11 mouse cellular contexts compared by ENCODE assay signal in the genomic region with DNA sequence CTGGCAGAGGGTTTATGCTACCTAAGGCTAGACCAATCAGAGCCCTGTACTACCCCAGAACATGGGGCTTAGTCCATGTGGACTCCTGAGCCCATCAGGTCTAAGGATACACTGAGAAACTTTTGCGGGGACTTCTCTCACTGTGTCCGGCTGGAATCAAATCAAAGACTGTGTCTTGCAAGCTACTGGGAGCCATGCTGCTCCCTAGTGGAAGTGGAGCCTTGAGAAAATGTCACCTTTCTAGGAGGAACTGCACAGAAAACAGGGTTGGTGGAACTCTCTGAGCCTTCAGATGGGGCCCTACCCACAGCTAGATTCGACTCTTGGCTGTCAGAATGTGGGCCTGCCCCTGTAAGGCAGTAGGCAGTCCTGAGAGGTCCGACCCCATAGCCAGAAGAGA. TPM values are rescaled to one million over a fixed set of nuclear protein-coding genes. Genes with fewer than 3 reads are reported as not detected.
A peak's percentile ranks its signal among the peaks of the same experiment; 100 is the strongest.
DNase-seq lines count a peak whose midpoint lies in the region; ATAC-seq and TF ChIP-seq lines count a peak whose summit lies in the region.
"Had no signal": no experiment of that assay in that cellular context is flagged by ENCODE, and none has a peak within 500 bp of the region (broad histone marks: within the 10 kb centered on the region; RNA-seq: fewer than 3 reads in every experiment).

No protein-coding gene starts in this region.

- H3K9ac ChIP-seq in liver, embryonic 13.5 days, result no peak overlapping the region
- H3K9ac ChIP-seq in liver, embryonic 12.5 days, result no peak overlapping the region
- H3K9ac ChIP-seq in ES-E14 (ENCODE audit: insufficient read depth, low read depth, low read length, poor library complexity, severe bottlenecking), result no peak overlapping the region
- H3K9ac ChIP-seq in kidney, postnatal 0 days (ENCODE audit: low read depth, low read length), result no peak overlapping the region
- no peak overlapping the region for H3K9ac ChIP-seq in liver, embryonic 11.5 days (ENCODE audit: low read depth, low read length)

- no peaks in the 10 kb centered on the region for H3K36me3 ChIP-seq in liver, embryonic 13.5 days
- H3K36me3 ChIP-seq in liver, embryonic 12.5 days, result no peaks in the 10 kb centered on the region
- H3K36me3 ChIP-seq in ES-E14 (ENCODE audit: control insufficient read depth, insufficient read depth, low read length, poor library complexity, severe bottlenecking), result no peaks in the 10 kb centered on the region
- no peaks in the 10 kb centered on the region for H3K36me3 ChIP-seq in kidney, postnatal 0 days (ENCODE audit: insufficient read depth, low read length)
- no peaks in the 10 kb centered on the region for H3K36me3 ChIP-seq in liver, embryonic 11.5 days (ENCODE audit: control insufficient read depth, insufficient read depth, low read length)
- H3K36me3 ChIP-seq: lung, embryonic 15.5 days had no signal

- no peak for ATAC-seq in liver, embryonic 13.5 days (ENCODE audit: low read depth)
- no peak for ATAC-seq in liver, embryonic 12.5 days
- ATAC-seq in kidney, postnatal 0 days (replicated peaks; ENCODE audit: low FRiP score, low read depth), result no peak
- no peak for ATAC-seq in liver, embryonic 11.5 days (replicated peaks; ENCODE audit: low FRiP score)

- peak; percentile 51 for TF ChIP-seq CTCF in gastrocnemius, adult 2 months (IDR thresholded peaks at IDR 0.05)
- peak; percentile 44; the same call in 1 of the 2 replicates for TF ChIP-seq CTCF in kidney, postnatal 0 days (IDR thresholded peaks at IDR 0.05; ENCODE audit: low read depth)

- in situ Hi-C loops in ES-E14 (cut with MboI; ENCODE audit: low sequenced_read_pairs in 2 of 2, unreplicated experiment in 2 of 2), result no loop called here

- H3K4me2 ChIP-seq in liver, embryonic 13.5 days, result no peak overlapping the region
- no peak overlapping the region for H3K4me2 ChIP-seq in liver, embryonic 12.5 days
- H3K4me2 ChIP-seq in kidney, postnatal 0 days (ENCODE audit: low read length), result no peak overlapping the region
- H3K4me2 ChIP-seq in liver, embryonic 11.5 days, result no peak overlapping the region
- H3K4me2 ChIP-seq: lung, embryonic 15.5 days had no signal

- H3K27me3 ChIP-seq in liver, embryonic 13.5 days, result peaks cover 18% of the 10 kb centered on the region
- peaks cover 35% of the 10 kb centered on the region for H3K27me3 ChIP-seq in liver, embryonic 12.5 days (replicated peaks)
- H3K27me3 ChIP-seq in kidney, postnatal 0 days (ENCODE audit: insufficient read depth, low read length), result no peaks in the 10 kb centered on the region
- H3K27me3 ChIP-seq in liver, embryonic 11.5 days (replicated peaks; ENCODE audit: control insufficient read depth, insufficient read depth, low read length), result no peaks in the 10 kb centered on the region; the same call in 1 of the 2 replicates
- H3K27me3 ChIP-seq: lung, embryonic 15.5 days had no signal

- DNase-seq in gastrocnemius, adult 2 months, result peak; percentile 57
- DNase-seq in gastrocnemius, postnatal 25 days, result no peak
- peak; percentile 24 for DNase-seq in liver, embryonic 13.5 days
- peak; percentile 78 for DNase-seq in ES-E14 (ENCODE audit: low read depth, low spot score)
- DNase-seq in kidney, postnatal 0 days (ENCODE audit: low spot score), result no peak
- DNase-seq in liver, embryonic 11.5 days (ENCODE audit: low spot score), result no peak
- DNase-seq in spleen, postnatal 36 days (ENCODE audit: low spot score in 2 of 2), result no peak

- intact Hi-C loops in gastrocnemius, adult 2 months (cut with DNase I), result no loop called here

- H3K4me3 ChIP-seq in gastrocnemius, adult 2 months, result no peak overlapping the region
- H3K4me3 ChIP-seq in liver, embryonic 13.5 days (replicated peaks), result no peak overlapping the region
- H3K4me3 ChIP-seq in liver, embryonic 12.5 days, result no peak overlapping the region
- H3K4me3 ChIP-seq in ES-E14 (ENCODE audit: insufficient read depth in 1 of 2, low read depth in 1 of 2, low read length in 2 of 2, poor library complexity in 1 of 2, severe bottlenecking in 1 of 2), result no peak overlapping the region
- no peak overlapping the region for H3K4me3 ChIP-seq in kidney, postnatal 0 days (replicated peaks; ENCODE audit: low read depth, low read length)
- H3K4me3 ChIP-seq in liver, embryonic 11.5 days (ENCODE audit: low read depth, low read length), result no peak overlapping the region
- H3K4me3 ChIP-seq: lung, embryonic 15.5 days had no signal

- no peak overlapping the region for H3K27ac ChIP-seq in gastrocnemius, adult 2 months
- no peak overlapping the region for H3K27ac ChIP-seq in liver, embryonic 13.5 days
- H3K27ac ChIP-seq in liver, embryonic 12.5 days, result no peak overlapping the region
- no peak overlapping the region for H3K27ac ChIP-seq in ES-E14 (ENCODE audit: insufficient read depth, low read depth, low read length, poor library complexity, severe bottlenecking)
- 0 out of 2 replicates have a peak overlapping the region, but pooled peaks have one; percentile 47 for H3K27ac ChIP-seq in kidney, postnatal 0 days
- H3K27ac ChIP-seq in liver, embryonic 11.5 days (ENCODE audit: low read depth, low read length), result no peak overlapping the region
- H3K27ac ChIP-seq: lung, embryonic 15.5 days had no signal

- H3K4me1 ChIP-seq in liver, embryonic 13.5 days (replicated peaks), result peaks cover 26% of the 10 kb centered on the region
- peaks cover 18% of the 10 kb centered on the region for H3K4me1 ChIP-seq in liver, embryonic 12.5 days
- peaks cover 0 to 4% of the 10 kb centered on the region in 2 experiments; a peak in 1 of 4 replicates for H3K4me1 ChIP-seq in ES-E14 (ENCODE audit: control insufficient read depth in 2 of 2, insufficient read depth in 2 of 2, low read length in 2 of 2, poor library complexity in 1 of 2)
- H3K4me1 ChIP-seq in kidney, postnatal 0 days (replicated peaks; ENCODE audit: insufficient read depth, low read length), result peaks cover 20% of the 10 kb centered on the region
- H3K4me1 ChIP-seq in liver, embryonic 11.5 days (replicated peaks; ENCODE audit: control insufficient read depth, insufficient read depth, low read length), result peaks cover 3% of the 10 kb centered on the region

- H3K9me3 ChIP-seq in liver, embryonic 13.5 days (replicated peaks), result no peaks in the 10 kb centered on the region
- no peaks in the 10 kb centered on the region for H3K9me3 ChIP-seq in liver, embryonic 12.5 days (replicated peaks)
- no peaks in the 10 kb centered on the region for H3K9me3 ChIP-seq in ES-E14 (ENCODE audit: control insufficient read depth, insufficient read depth, low read depth, low read length)
- no peaks in the 10 kb centered on the region for H3K9me3 ChIP-seq in kidney, postnatal 0 days (replicated peaks; ENCODE audit: low read length)
- no peaks in the 10 kb centered on the region for H3K9me3 ChIP-seq in liver, embryonic 11.5 days (ENCODE audit: control insufficient read depth, low read length)
- H3K9me3 ChIP-seq: lung, embryonic 15.5 days had no signal

- 42% methylated on average over 4 of the region's 4 CpGs for WGBS in liver, embryonic 13.5 days (ENCODE audit: insufficient replicate concordance)
- 34% methylated on average over 4 of the region's 4 CpGs for WGBS in liver, embryonic 12.5 days (ENCODE audit: insufficient replicate concordance)
- WGBS in kidney, postnatal 0 days, result 38% methylated on average over 4 of the region's 4 CpGs
- WGBS in liver, embryonic 11.5 days, result 37% methylated on average over 4 of the region's 4 CpGs

TF ChIP-seq in ES-E14, 5 proteins besides CTCF, POLR2A, EP300 and RAD21:
- no peak for TF ChIP-seq ZC3H11A (IDR thresholded peaks at IDR 0.05; ENCODE audit: borderline replicate concordance, low read depth, low read length)
- TF ChIP-seq ZNF384 (IDR thresholded peaks at IDR 0.05; ENCODE audit: low read depth, low read length), result no peak
- TF ChIP-seq MAFK (IDR thresholded peaks at IDR 0.05; ENCODE audit: insufficient read depth, low read depth, low read length), result no peak
- no peak for TF ChIP-seq CHD2 (IDR thresholded peaks at IDR 0.05; ENCODE audit: low read depth, low read length)
- no peak for TF ChIP-seq HCFC1 (IDR thresholded peaks at IDR 0.05; ENCODE audit: borderline replicate concordance, insufficient read depth, low read length)

RNA-seq across cellular contexts. Expression of gene D630003M21Rik, which starts 18.5 kb away (rescaled TPM):
- 1 to 10 TPM; 1.2 to 2.2 TPM for total RNA-seq in gastrocnemius, adult 2 months (2021)
- total RNA-seq in gastrocnemius, postnatal 25 days (2021), result 1 to 10 TPM; 1.8 to 2.0 TPM
- 0.31 and 0.47 TPM in 2 replicates for polyA plus RNA-seq in liver, embryonic 13.5 days (2015; fragmentation: Nextera tagmentation; extraction: Ambion mirVana)
- 0.31 and 0.39 TPM in 2 replicates for polyA plus RNA-seq in liver, embryonic 12.5 days (2016; fragmentation: Nextera tagmentation; extraction: Ambion mirVana)
- total RNA-seq in ES-E14 (2012; rRNA removed), result 0.63 and 0.89 TPM in 2 replicates
- 4.0 and 4.7 TPM in 2 replicates for polyA plus RNA-seq in kidney, postnatal 0 days (2015; fragmentation: Nextera tagmentation; extraction: Ambion mirVana)
- 0.53 and 0.81 TPM in 2 replicates for polyA plus RNA-seq in liver, embryonic 11.5 days (2014; fragmentation: Nextera tagmentation; extraction: Ambion mirVana)

RNA-seq across cellular contexts. Expression of gene Bpi, which starts 47.4 kb away (rescaled TPM):
- total RNA-seq in gastrocnemius, adult 2 months (2021), result not detected
- not detected for total RNA-seq in gastrocnemius, postnatal 25 days (2021)
- polyA plus RNA-seq in liver, embryonic 13.5 days (2015; fragmentation: Nextera tagmentation; extraction: Ambion mirVana), result not detected in 2 replicates
- polyA plus RNA-seq in liver, embryonic 12.5 days (2016; fragmentation: Nextera tagmentation; extraction: Ambion mirVana), result not detected in 2 replicates
- total RNA-seq in ES-E14 (2012; rRNA removed), result 0.16 and 0.31 TPM in 2 replicates
- polyA plus RNA-seq in kidney, postnatal 0 days (2015; fragmentation: Nextera tagmentation; extraction: Ambion mirVana), result 0.08 and 0.12 TPM in 2 replicates
- polyA plus RNA-seq in liver, embryonic 11.5 days (2014; fragmentation: Nextera tagmentation; extraction: Ambion mirVana), result not detected in 2 replicates
- polyA plus RNA-seq: embryonic facial prominence, embryonic 14.5 days; hindbrain, embryonic 11.5 days; lung, embryonic 15.5 days had no signal

Comparison
In these comparisons a context has a peak if more than half of its experiments do, and no peak if none do; other contexts are left out.
1. DNase-seq: peak in gastrocnemius, adult 2 months (single experiment), liver, embryonic 13.5 days (single experiment) and ES-E14 (single experiment); none in gastrocnemius, postnatal 25 days (single experiment), kidney, postnatal 0 days (single experiment), liver, embryonic 11.5 days (single experiment) and spleen, postnatal 36 days (0 of 2).